Mouse (Mus musculus) heart, postnatal 0 days (tissue): ENCODE measurements at regions not wholly inside any gene's neighbourhood (a gene's known extent, or its start where the extent isn't known, plus 50 kb on each side); places are given as distances from the start of the nearest gene placed in this dataset.

Experiments
- CTCF ChIP-seq: IDR thresholded peaks from 2 replicates; pipeline ENCODE4 v1.5.1; 2016; ENCODE audit warnings: antibody characterized with exemption, control low read depth, low read depth
- EP300 ChIP-seq: IDR thresholded peaks from 2 replicates; pipeline ENCODE4 v1.6.1; 2016; ENCODE audit warnings: antibody characterized with exemption, low read depth

- TF ChIP-seq EP300 (no peak), CTCF (no peak)
Measured at GRCm38 (mm10) chr1:183622341-183622740, 204.3 kb downstream of the Hhipl2 start.
